ENCODE assay signal across 8 mouse cellular contexts in the genomic region with DNA sequence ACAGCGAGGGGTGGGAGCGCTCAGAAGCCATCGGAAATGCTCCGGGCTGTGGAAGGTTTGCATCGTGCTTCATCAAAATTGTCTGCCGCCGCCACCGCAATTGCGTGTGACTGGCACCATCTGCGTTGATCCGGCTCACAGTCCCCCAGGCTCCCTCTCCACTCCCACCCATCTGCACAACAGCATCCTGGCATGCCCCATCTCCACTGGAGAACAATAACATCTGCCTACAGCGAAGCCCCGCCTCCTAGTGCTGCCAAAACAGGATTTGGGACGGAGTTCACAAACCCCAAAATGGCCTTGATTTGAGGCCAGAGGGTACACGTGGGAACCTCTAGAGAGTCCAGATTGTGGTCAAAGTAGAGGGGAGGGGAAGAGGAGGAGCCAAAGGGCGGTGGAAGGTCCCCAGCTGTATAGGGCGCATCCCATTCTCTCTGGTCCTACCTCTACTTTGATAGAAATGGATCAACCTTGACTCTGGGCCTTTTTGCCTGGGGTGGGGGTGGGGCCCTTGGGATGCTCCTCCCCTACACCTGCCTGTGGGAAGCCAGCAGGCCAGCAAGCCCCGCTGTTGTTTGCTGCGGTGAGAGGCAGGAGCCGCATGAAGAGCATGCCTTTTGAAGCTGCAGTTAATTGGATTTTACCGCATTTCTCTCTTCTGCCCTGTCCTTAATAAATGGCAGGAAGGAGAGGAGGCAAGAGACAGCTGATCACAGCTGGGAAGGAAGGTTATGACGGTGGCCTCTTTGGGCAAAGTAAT.
DNase-seq lines count a peak whose midpoint lies in the region; ATAC-seq and TF ChIP-seq lines count a peak whose summit lies in the region.

No protein-coding gene starts in this region.

- H3K27ac ChIP-seq in forebrain, embryonic 15.5 days (replicated peaks) = peak overlapping the region; percentile 57
- no peak overlapping the region for H3K27ac ChIP-seq in liver, embryonic 12.5 days

- H3K9ac ChIP-seq in forebrain, embryonic 15.5 days (replicated peaks) = no peak overlapping the region
- no peak overlapping the region for H3K9ac ChIP-seq in liver, embryonic 12.5 days

- no peaks in the 10 kb centered on the region for H3K36me3 ChIP-seq in E14TG2a.4 (ENCODE audit: insufficient read depth, low read length)
- no peaks in the 10 kb centered on the region for H3K36me3 ChIP-seq in forebrain, embryonic 15.5 days
- H3K36me3 ChIP-seq in liver, embryonic 12.5 days = no peaks in the 10 kb centered on the region

- DNase-seq in heart, adult 11 months = peak; percentile 93
- no peak for DNase-seq in heart, postnatal 10 days
- peak; percentile 55 for DNase-seq in testis, postnatal 10 days (ENCODE audit: low spot score)
- no peak for DNase-seq in gastrocnemius, postnatal 10 days
- no peak for DNase-seq in urinary bladder, postnatal 25 days (ENCODE audit: low spot score)

- H3K4me3 ChIP-seq in E14TG2a.4 (replicated peaks; ENCODE audit: low read length) = peak overlapping the region; percentile 62
- H3K4me3 ChIP-seq in forebrain, embryonic 15.5 days = no peak overlapping the region
- no peak overlapping the region for H3K4me3 ChIP-seq in liver, embryonic 12.5 days

- WGBS in forebrain, embryonic 15.5 days = 13% methylated on average over 22 of the region's 22 CpGs
- 20% methylated on average over 22 of the region's 22 CpGs for WGBS in liver, embryonic 12.5 days (ENCODE audit: insufficient replicate concordance)

- peaks cover 6% of the 10 kb centered on the region; the same call in 1 of the 2 replicates for H3K9me3 ChIP-seq in E14TG2a.4 (ENCODE audit: low read length)
- H3K9me3 ChIP-seq in forebrain, embryonic 15.5 days = no peaks in the 10 kb centered on the region
- no peaks in the 10 kb centered on the region for H3K9me3 ChIP-seq in liver, embryonic 12.5 days (replicated peaks)

- peaks cover 68% of the 10 kb centered on the region for H3K27me3 ChIP-seq in E14TG2a.4 (ENCODE audit: insufficient read depth, low read length)
- no peaks in the 10 kb centered on the region for H3K27me3 ChIP-seq in forebrain, embryonic 15.5 days
- peaks cover 46% of the 10 kb centered on the region for H3K27me3 ChIP-seq in liver, embryonic 12.5 days (replicated peaks)

- intact Hi-C loops in heart, postnatal 10 days (cut with DNase I) = no loop called here

- peaks cover 28% of the 10 kb centered on the region for H3K4me1 ChIP-seq in E14TG2a.4 (replicated peaks; ENCODE audit: low read depth, low read length)
- peaks cover 42% of the 10 kb centered on the region for H3K4me1 ChIP-seq in forebrain, embryonic 15.5 days
- 0 out of 2 replicates have a peak, but pooled peaks cover 4% of the 10 kb centered on the region for H3K4me1 ChIP-seq in liver, embryonic 12.5 days

- ATAC-seq in forebrain, embryonic 15.5 days (replicated peaks) = 0 out of 2 replicates have a peak, but pooled peaks have one; percentile 29
- peak; percentile 42; the same call in 1 of the 2 replicates for ATAC-seq in liver, embryonic 12.5 days

- no peak for TF ChIP-seq CTCF in E14TG2a.4 (conservative IDR thresholded peaks at IDR 0.05; ENCODE audit: low read length)

- no peak overlapping the region for H3K4me2 ChIP-seq in forebrain, embryonic 15.5 days (replicated peaks)
- H3K4me2 ChIP-seq in liver, embryonic 12.5 days = no peak overlapping the region

Comparison
In these comparisons a context has a peak if more than half of its experiments do, and no peak if none do; other contexts are left out.
1. DNase-seq: peak in heart, adult 11 months (single experiment) and testis, postnatal 10 days (single experiment); none in heart, postnatal 10 days (0 of 2), gastrocnemius, postnatal 10 days (single experiment) and urinary bladder, postnatal 25 days (single experiment).